Mouse (Mus musculus) E14TG2a.4 (cell line): Measurements from ENCODE around the gene Iffo2.
"Not testable (repeated sequence)": the region's sequence is repeated elsewhere in the genome, so short reads cannot be mapped to it uniquely, and the experiment has no call there.

Experiments
- H3K27me3 ChIP-seq: 2 replicates; pipeline ENCODE4 v1.6.1; 2014; ENCODE audit warnings: low read length, control low read depth; ENCODE audit not compliant: insufficient read depth
- H3K36me3 ChIP-seq: 2 replicates; pipeline ENCODE4 v1.6.1; 2014; ENCODE audit warnings: low read length, control low read depth; ENCODE audit not compliant: insufficient read depth
- H3K4me1 ChIP-seq: replicated peaks from 2 replicates; pipeline ENCODE4 v1.6.1; 2014; ENCODE audit warnings: low read depth, low read length, control low read depth
- H3K4me3 ChIP-seq: replicated peaks from 2 replicates; pipeline ENCODE4 v1.5.1; 2014; ENCODE audit warnings: mild to moderate bottlenecking, low read length
- H3K9me3 ChIP-seq: 2 replicates; pipeline ENCODE4 v1.6.1; 2014; ENCODE audit warnings: low read length, control low read depth
- CTCF ChIP-seq: conservative IDR thresholded peaks from 2 replicates; pipeline ENCODE4 v1.5.1; 2014; ENCODE audit warnings: low read length
- NANOG ChIP-seq: IDR thresholded peaks from 2 replicates; pipeline ENCODE4 v1.6.1; 2014; ENCODE audit warnings: borderline replicate concordance, low read length, mixed read lengths
- POU5F1 ChIP-seq: IDR thresholded peaks from 2 replicates; pipeline ENCODE4 v1.6.1; 2014; ENCODE audit warnings: low read length, borderline replicate concordance

The Iffo2 gene

GRCm38 (mm10) chr4:139530248-139530647 lies at the start of gene Iffo2:
Gene Iffo2 (plus strand): TSS chr4:139530548.
- not testable (repeated sequence) for H3K9me3 ChIP-seq, H3K4me3 ChIP-seq, H3K36me3 ChIP-seq, H3K4me1 ChIP-seq
- H3K27me3 ChIP-seq, result peaks cover 18% of the 10 kb centered on the region

- Histone ChIP-seq H3K4me3 (no peak overlapping the region), H3K27me3 (no peaks in the 10 kb centered on the region), H3K4me1 (peaks cover 23% of the 10 kb centered on the region), H3K9me3 (no peaks in the 10 kb centered on the region), H3K36me3 (peaks cover 98% of the 10 kb centered on the region)
- TF ChIP-seq CTCF (no peak), NANOG (no peak), POU5F1 (no peak)
Observed at GRCm38 (mm10) chr4:139481400-139481799, 48.9 kb upstream of the Iffo2 start.

GRCm38 (mm10) chr4:139483461-139484105 lies 46.8 kb upstream of the Iffo2 start:
- H3K27me3 ChIP-seq, result no peaks in the 10 kb centered on the region
- peaks cover 45% of the 10 kb centered on the region for H3K4me1 ChIP-seq
- no peak for TF ChIP-seq CTCF
- no peak for TF ChIP-seq POU5F1
- TF ChIP-seq NANOG, result no peak
- H3K9me3 ChIP-seq, result no peaks in the 10 kb centered on the region
- H3K36me3 ChIP-seq, result peaks cover 99% of the 10 kb centered on the region
- H3K4me3 ChIP-seq, result no peak overlapping the region

GRCm38 (mm10) chr4:139484496-139484895 lies 45.9 kb upstream of the Iffo2 start:
- no peak overlapping the region for H3K4me3 ChIP-seq
- no peaks in the 10 kb centered on the region for H3K9me3 ChIP-seq
- no peaks in the 10 kb centered on the region for H3K27me3 ChIP-seq
- H3K36me3 ChIP-seq, result peaks cover 99% of the 10 kb centered on the region
- TF ChIP-seq POU5F1, result no peak
- no peak for TF ChIP-seq CTCF
- TF ChIP-seq NANOG, result no peak
- peaks cover 51% of the 10 kb centered on the region for H3K4me1 ChIP-seq

GRCm38 (mm10) chr4:139487085-139487484 lies 43.3 kb upstream of the Iffo2 start:
- H3K9me3 ChIP-seq, result no peaks in the 10 kb centered on the region
- H3K27me3 ChIP-seq, result no peaks in the 10 kb centered on the region
- no peak overlapping the region for H3K4me3 ChIP-seq
- peaks cover 99% of the 10 kb centered on the region for H3K36me3 ChIP-seq
- peaks cover 34% of the 10 kb centered on the region for H3K4me1 ChIP-seq
- TF ChIP-seq POU5F1, result no peak
- TF ChIP-seq NANOG, result no peak
- TF ChIP-seq CTCF, result no peak

GRCm38 (mm10) chr4:139488325-139488724 lies 42.0 kb upstream of the Iffo2 start:
- Histone ChIP-seq H3K9me3 (no peaks in the 10 kb centered on the region), H3K4me1 (peaks cover 32% of the 10 kb centered on the region), H3K36me3 (peaks cover 92% of the 10 kb centered on the region), H3K27me3 (no peaks in the 10 kb centered on the region), H3K4me3 (no peak overlapping the region)
- TF ChIP-seq CTCF (no peak), NANOG (peak; percentile 20; the same call in 1 of the 2 replicates), POU5F1 (0 out of 2 replicates have a peak, but pooled peaks have one; percentile 13)

GRCm38 (mm10) chr4:139489946-139490345 lies 40.4 kb upstream of the Iffo2 start:
- no peaks in the 10 kb centered on the region for H3K27me3 ChIP-seq
- H3K9me3 ChIP-seq, result no peaks in the 10 kb centered on the region
- TF ChIP-seq POU5F1 (no peak), CTCF (no peak), NANOG (no peak)
- peaks cover 77% of the 10 kb centered on the region for H3K36me3 ChIP-seq
- peaks cover 35% of the 10 kb centered on the region for H3K4me1 ChIP-seq
- H3K4me3 ChIP-seq, result no peak overlapping the region

- Histone ChIP-seq H3K4me1 (peaks cover 35% of the 10 kb centered on the region), H3K9me3 (peaks cover 1% of the 10 kb centered on the region; the same call in 1 of the 2 replicates), H3K36me3 (peaks cover 71% of the 10 kb centered on the region), H3K27me3 (no peaks in the 10 kb centered on the region), H3K4me3 (no peak overlapping the region)
- no peak for TF ChIP-seq POU5F1
- no peak for TF ChIP-seq CTCF
- no peak for TF ChIP-seq NANOG
Observed at GRCm38 (mm10) chr4:139490413-139491055, 39.8 kb upstream of the Iffo2 start.

GRCm38 (mm10) chr4:139491541-139492170 lies 38.7 kb upstream of the Iffo2 start:
- peaks cover 4% of the 10 kb centered on the region; the same call in 1 of the 2 replicates for H3K9me3 ChIP-seq
- no peak overlapping the region for H3K4me3 ChIP-seq
- TF ChIP-seq CTCF, result no peak
- peaks cover 60% of the 10 kb centered on the region for H3K36me3 ChIP-seq
- peaks cover 28% of the 10 kb centered on the region for H3K4me1 ChIP-seq
- H3K27me3 ChIP-seq, result no peaks in the 10 kb centered on the region
